Mouse (Mus musculus) midbrain, embryonic 14.5 days (tissue): Measurements from ENCODE around the gene D6Ertd527e. TPM values are rescaled to one million over a fixed set of nuclear protein-coding genes. Genes with fewer than 3 reads are reported as not detected.

ENCODE experiments used
- ATAC-seq: fragments of 200-750 bp; cut with Nextera tagmentation; 2 replicates; pipeline ENCODE4 v1.8.0; 2017; ENCODE audit warnings: moderate number of reproducible peaks, moderate library complexity; ENCODE audit not compliant: low FRiP score, low TSS enrichment
- DNase-seq: peaks from one replicate; pipeline ENCODE4 v3.0.0-alpha.2; 2015
- H3K27ac ChIP-seq: fragments of 300-500 bp; sonication (generic); replicated peaks from 2 replicates; pipeline ENCODE4 v1.5.1; 2014; ENCODE audit warnings: mild to moderate bottlenecking, low read depth, low read length, moderate library complexity
- H3K27me3 ChIP-seq: fragments of 300-500 bp; sonication (generic); 2 replicates; pipeline ENCODE4 v1.6.1; 2014; ENCODE audit warnings: low read length, control low read depth, mixed read lengths; ENCODE audit not compliant: control insufficient read depth, insufficient read depth
- H3K36me3 ChIP-seq: fragments of 300-500 bp; sonication (generic); 2 replicates; pipeline ENCODE4 v1.6.1; 2014; ENCODE audit warnings: low read length, control low read depth; ENCODE audit not compliant: control insufficient read depth, insufficient read depth
- H3K4me1 ChIP-seq: fragments of 300-500 bp; sonication (generic); 2 replicates; pipeline ENCODE4 v1.6.1; 2014; ENCODE audit warnings: mild to moderate bottlenecking, antibody characterized with exemption, low read length, control low read depth; ENCODE audit not compliant: control insufficient read depth, insufficient read depth
- H3K4me2 ChIP-seq: fragments of 300-500 bp; sonication (generic); 2 replicates; pipeline ENCODE4 v1.6.1; 2014; ENCODE audit warnings: mild to moderate bottlenecking, low read length, moderate library complexity
- H3K4me3 ChIP-seq: fragments of 300-500 bp; sonication (generic); replicated peaks from 2 replicates; pipeline ENCODE4 v1.5.1; 2014; ENCODE audit warnings: low read depth, low read length
- H3K9ac ChIP-seq: fragments of 300-500 bp; sonication (generic); replicated peaks from 2 replicates; pipeline ENCODE4 v1.6.1; 2014; ENCODE audit warnings: mild to moderate bottlenecking, low read length, moderate library complexity
- H3K9me3 ChIP-seq: fragments of 300-500 bp; sonication (generic); 2 replicates; pipeline ENCODE4 v1.6.1; 2016; ENCODE audit warnings: low read length, control low read depth, mixed read lengths; ENCODE audit not compliant: control insufficient read depth
- WGBS: fragments of 180-500 bp; shearing (Covaris S2); extraction: QIAGEN DNeasy Blood & Tissue Kit; methylation state at CpG from one replicate; pipeline ENCODE4 v1.1.7; 2014; 5-methylcytosine and 5-hydroxymethylcytosine counted together
- polyA plus RNA-seq: library from polyadenylated mRNA; unstranded; fragments of >200 nt; fragmentation: Nextera tagmentation; extraction: Ambion mirVana; gene quantifications from 2 replicates; pipeline ENCODE4 v1.2.1, GENCODE M21; 2014

D6Ertd527e gene
- polyA plus RNA-seq, 1 experiment from 2014 or later, result not detected

- H3K27ac ChIP-seq, result no peak overlapping the region
- no peaks in the 10 kb centered on the region for H3K9me3 ChIP-seq
- no peak overlapping the region for H3K4me2 ChIP-seq
- no peak overlapping the region for H3K9ac ChIP-seq
- H3K4me3 ChIP-seq, result no peak overlapping the region
- H3K36me3 ChIP-seq, result no peaks in the 10 kb centered on the region
- WGBS, result 92% methylated on average over 20 of the region's 20 CpGs
- no peaks in the 10 kb centered on the region for H3K4me1 ChIP-seq
- no peaks in the 10 kb centered on the region for H3K27me3 ChIP-seq
- DNase-seq, result no peak
- no peak for ATAC-seq
Observed at GRCm38 (mm10) chr6:87119066-87119837, 14.7 kb downstream of the D6Ertd527e start.

- 85% methylated on average over 4 of the region's 4 CpGs for WGBS
- Histone ChIP-seq H3K9me3 (no peaks in the 10 kb centered on the region), H3K4me3 (no peak overlapping the region), H3K4me1 (no peaks in the 10 kb centered on the region), H3K9ac (no peak overlapping the region), H3K27me3 (no peaks in the 10 kb centered on the region), H3K27ac (no peak overlapping the region), H3K4me2 (no peak overlapping the region), H3K36me3 (no peaks in the 10 kb centered on the region)
- DNase-seq (no peak), ATAC-seq (no peak)
Observed at GRCm38 (mm10) chr6:87119975-87120374, 15.4 kb downstream of the D6Ertd527e start.

- Histone ChIP-seq H3K9ac (no peak overlapping the region), H3K27ac (no peak overlapping the region), H3K4me1 (no peaks in the 10 kb centered on the region), H3K36me3 (no peaks in the 10 kb centered on the region), H3K4me2 (no peak overlapping the region), H3K4me3 (no peak overlapping the region), H3K27me3 (no peaks in the 10 kb centered on the region), H3K9me3 (no peaks in the 10 kb centered on the region)
- DNase-seq (no peak), ATAC-seq (no peak)
- WGBS, result 88% methylated on average over 6 of the region's 6 CpGs
Observed at GRCm38 (mm10) chr6:87120661-87121060, 16.1 kb downstream of the D6Ertd527e start.

- 90% methylated on average over 7 of the region's 7 CpGs for WGBS
Observed at GRCm38 (mm10) chr6:87121961-87122360, 17.4 kb downstream of the D6Ertd527e start.

GRCm38 (mm10) chr6:87123406-87123805, 18.9 kb downstream of the D6Ertd527e start:
- Histone ChIP-seq H3K36me3 (no peaks in the 10 kb centered on the region), H3K27me3 (no peaks in the 10 kb centered on the region), H3K9ac (no peak overlapping the region), H3K9me3 (no peaks in the 10 kb centered on the region), H3K27ac (no peak overlapping the region), H3K4me2 (no peak overlapping the region), H3K4me1 (no peaks in the 10 kb centered on the region), H3K4me3 (no peak overlapping the region)
- 90% methylated on average over 6 of the region's 6 CpGs for WGBS
- DNase-seq (no peak), ATAC-seq (no peak)

More at GRCm38 (mm10) chr6:87121961-87122360, 17.4 kb downstream of the D6Ertd527e start:
- DNase-seq (no peak), ATAC-seq (no peak)
- Histone ChIP-seq H3K4me2 (no peak overlapping the region), H3K36me3 (no peaks in the 10 kb centered on the region), H3K27ac (no peak overlapping the region), H3K27me3 (no peaks in the 10 kb centered on the region), H3K4me3 (no peak overlapping the region), H3K9me3 (no peaks in the 10 kb centered on the region), H3K9ac (no peak overlapping the region), H3K4me1 (no peaks in the 10 kb centered on the region)

- H3K27ac ChIP-seq, result no peak overlapping the region
- no peak overlapping the region for H3K4me2 ChIP-seq
- no peak overlapping the region for H3K9ac ChIP-seq
- H3K9me3 ChIP-seq, result no peaks in the 10 kb centered on the region
- H3K27me3 ChIP-seq, result no peaks in the 10 kb centered on the region
- DNase-seq (no peak), ATAC-seq (no peak)
- H3K36me3 ChIP-seq, result no peaks in the 10 kb centered on the region
- H3K4me1 ChIP-seq, result no peaks in the 10 kb centered on the region
- WGBS, result 79% methylated on average over 4 of the region's 4 CpGs
- no peak overlapping the region for H3K4me3 ChIP-seq
Observed at GRCm38 (mm10) chr6:87123973-87124372, 19.4 kb downstream of the D6Ertd527e start.

- DNase-seq, result no peak
- Histone ChIP-seq H3K9ac (no peak overlapping the region), H3K36me3 (no peaks in the 10 kb centered on the region), H3K9me3 (no peaks in the 10 kb centered on the region), H3K27me3 (no peaks in the 10 kb centered on the region), H3K27ac (no peak overlapping the region), H3K4me2 (no peak overlapping the region), H3K4me3 (no peak overlapping the region), H3K4me1 (no peaks in the 10 kb centered on the region)
- no peak for ATAC-seq
- 85% methylated on average over 8 of the region's 8 CpGs for WGBS
Observed at GRCm38 (mm10) chr6:87127049-87127753, 22.7 kb downstream of the D6Ertd527e start.

- 94% methylated on average over 8 of the region's 8 CpGs for WGBS
- Histone ChIP-seq H3K4me2 (no peak overlapping the region), H3K4me3 (no peak overlapping the region), H3K4me1 (no peaks in the 10 kb centered on the region), H3K9ac (no peak overlapping the region), H3K27me3 (no peaks in the 10 kb centered on the region), H3K36me3 (no peaks in the 10 kb centered on the region), H3K9me3 (no peaks in the 10 kb centered on the region), H3K27ac (no peak overlapping the region)
- ATAC-seq (no peak), DNase-seq (no peak)
Observed at GRCm38 (mm10) chr6:87129861-87130260, 25.3 kb downstream of the D6Ertd527e start.

- Histone ChIP-seq H3K27me3 (no peaks in the 10 kb centered on the region), H3K4me1 (no peaks in the 10 kb centered on the region), H3K36me3 (no peaks in the 10 kb centered on the region), H3K4me3 (no peak overlapping the region), H3K27ac (no peak overlapping the region), H3K9me3 (no peaks in the 10 kb centered on the region), H3K9ac (no peak overlapping the region), H3K4me2 (no peak overlapping the region)
- WGBS, result 96% methylated on average over 7 of the region's 7 CpGs
- no peak for DNase-seq
- ATAC-seq, result no peak
Observed at GRCm38 (mm10) chr6:87130628-87131027, 26.1 kb downstream of the D6Ertd527e start.
